Mouse (Mus musculus): ENCODE measurements around the gene Zfp974. TPM values are rescaled to one million over a fixed set of nuclear protein-coding genes. Genes with fewer than 3 reads are reported as not detected.
A peak's percentile ranks its signal among the peaks of the same experiment; 100 is the strongest.

Gene Zfp974
- polyA plus RNA-seq, 2 experiments, result 5.9 to 8.0 TPM

DNA sequence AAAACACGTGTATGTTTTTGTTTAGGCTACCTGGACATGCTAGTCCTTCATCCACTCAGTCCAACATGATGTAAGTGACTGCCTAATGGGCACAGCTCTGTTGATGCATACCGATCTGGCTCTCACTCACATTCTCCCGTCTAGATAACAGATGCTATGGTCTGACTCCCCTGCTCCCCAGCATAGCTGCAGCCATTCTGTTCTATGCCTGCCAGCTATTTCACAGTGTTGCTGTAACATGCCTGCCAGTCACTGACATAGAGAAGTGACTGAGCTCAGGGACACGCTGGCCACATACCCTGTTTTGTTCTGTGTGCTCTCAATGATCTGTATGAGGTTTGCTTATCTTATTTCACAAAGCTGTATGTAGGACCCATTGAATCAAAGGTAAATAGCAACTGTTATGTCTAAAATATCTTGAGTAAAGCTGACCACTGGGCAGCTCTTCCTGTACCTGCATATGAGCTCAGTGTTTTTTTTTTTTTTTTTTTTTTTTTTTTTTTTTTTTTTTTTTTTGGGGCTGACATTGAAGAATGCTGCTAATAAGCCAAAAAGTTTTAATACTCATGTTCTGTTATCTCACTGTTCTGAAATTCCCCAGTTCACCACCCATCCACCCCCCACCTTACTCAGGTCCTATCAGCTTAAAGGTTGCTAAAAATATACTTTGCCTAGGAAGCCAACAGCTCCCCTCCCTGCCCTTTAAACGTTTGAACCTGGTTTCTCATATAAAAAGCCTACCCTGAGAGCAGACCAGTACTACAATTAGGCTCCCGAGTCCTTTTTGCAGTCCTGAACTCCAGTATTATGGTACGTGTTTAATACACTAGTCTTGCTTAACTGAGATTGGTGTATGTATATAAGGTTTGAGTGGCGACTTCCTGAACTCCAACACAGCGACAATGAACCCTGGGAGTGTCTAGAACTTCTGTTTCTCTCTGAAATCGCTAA, 69.7 kb downstream of the Zfp974 start:
- no peak for TF ChIP-seq POLR2A (IDR thresholded peaks at IDR 0.05; ENCODE audit: borderline replicate concordance, extremely low read depth, insufficient read depth, insufficient read length)
- H3K4me3 ChIP-seq (replicated peaks; ENCODE audit: low read length), result peak overlapping the region; percentile 58
- H3K9me3 ChIP-seq (ENCODE audit: control insufficient read depth, low read length), result no peaks in the 10 kb centered on the region
- 0 out of 2 replicates have a peak, but pooled peaks have one; percentile 20 for ATAC-seq (ENCODE audit: low FRiP score, low read depth)
- no peaks in the 10 kb centered on the region for H3K27me3 ChIP-seq (ENCODE audit: control insufficient read depth, insufficient read depth, low read length)
- no peak for DNase-seq (ENCODE audit: low spot score)
- peaks cover 5% of the 10 kb centered on the region for H3K4me1 ChIP-seq (ENCODE audit: control insufficient read depth, insufficient read depth, low read length)
- H3K9ac ChIP-seq (ENCODE audit: low read depth, low read length, severe bottlenecking), result peak overlapping the region; percentile 68; the same call in 1 of the 2 replicates
- peaks cover 8% of the 10 kb centered on the region; the same call in 1 of the 2 replicates for H3K36me3 ChIP-seq (ENCODE audit: control insufficient read depth, insufficient read depth, low read length)
- WGBS, result 25% methylated on average over 10 of the region's 10 CpGs
- H3K27ac ChIP-seq (replicated peaks; ENCODE audit: low read depth, low read length), result peak overlapping the region; percentile 73
- peak overlapping the region; percentile 59 for H3K4me2 ChIP-seq (replicated peaks; ENCODE audit: low read depth, low read length, severe bottlenecking)

Other genes with a start within 250 kb of the Zfp974 start
- gene Zfp607b, start 240.1 kb downstream of the Zfp974 start, polyA plus RNA-seq (2012; rRNA removed), result 1.9 and 3.2 TPM in 2 replicates
- 3.0 and 4.9 TPM in 2 replicates for gene Zfp607b, start 240.1 kb downstream of the Zfp974 start, polyA plus RNA-seq (2014; fragmentation: Nextera tagmentation; extraction: Ambion mirVana)
- 10.0 and 11.6 TPM in 2 replicates for gene Zfp60, start 198.1 kb downstream of the Zfp974 start, polyA plus RNA-seq (2012; rRNA removed)
- 32.6 and 36.5 TPM in 2 replicates for gene Zfp60, start 198.1 kb downstream of the Zfp974 start, polyA plus RNA-seq (2014; fragmentation: Nextera tagmentation; extraction: Ambion mirVana)
- gene Zfp626, start 122.3 kb downstream of the Zfp974 start, polyA plus RNA-seq (2012; rRNA removed), result 2.0 and 3.0 TPM in 2 replicates
- gene Zfp626, start 122.3 kb downstream of the Zfp974 start, polyA plus RNA-seq (2014; fragmentation: Nextera tagmentation; extraction: Ambion mirVana), result 2.2 TPM in 2 replicates
- gene Zfp59, start 90.9 kb downstream of the Zfp974 start, polyA plus RNA-seq (2012; rRNA removed), result 3.2 and 4.4 TPM in 2 replicates
- gene Zfp59, start 90.9 kb downstream of the Zfp974 start, polyA plus RNA-seq (2014; fragmentation: Nextera tagmentation; extraction: Ambion mirVana), result 9.4 and 9.5 TPM in 2 replicates
- gene Zfp607a, start 71.9 kb downstream of the Zfp974 start, polyA plus RNA-seq (2012; rRNA removed), result 1.5 and 2.3 TPM in 2 replicates
- gene Zfp607a, start 71.9 kb downstream of the Zfp974 start, polyA plus RNA-seq (2014; fragmentation: Nextera tagmentation; extraction: Ambion mirVana), result 3.1 and 3.2 TPM in 2 replicates
- 4.7 and 5.7 TPM in 2 replicates for gene Zfp780b, start 49.7 kb upstream of the Zfp974 start, polyA plus RNA-seq (2012; rRNA removed)
- 10.8 and 14.0 TPM in 2 replicates for gene Zfp780b, start 49.7 kb upstream of the Zfp974 start, polyA plus RNA-seq (2014; fragmentation: Nextera tagmentation; extraction: Ambion mirVana)
- gene Zfp850, start 84.7 kb upstream of the Zfp974 start, polyA plus RNA-seq (2012; rRNA removed), result 1.8 and 2.0 TPM in 2 replicates
- 4.1 and 4.5 TPM in 2 replicates for gene Zfp850, start 84.7 kb upstream of the Zfp974 start, polyA plus RNA-seq (2014; fragmentation: Nextera tagmentation; extraction: Ambion mirVana)
- gene Psmc4, start 120.6 kb upstream of the Zfp974 start, polyA plus RNA-seq (2012; rRNA removed), result 206 and 227 TPM in 2 replicates
- gene Psmc4, start 120.6 kb upstream of the Zfp974 start, polyA plus RNA-seq (2014; fragmentation: Nextera tagmentation; extraction: Ambion mirVana), result 281 and 284 TPM in 2 replicates
- gene Fcgbp, start 141.8 kb upstream of the Zfp974 start, polyA plus RNA-seq (2012; rRNA removed), result 0.35 and 0.63 TPM in 2 replicates
- 0.18 and 0.48 TPM in 2 replicates for gene Fcgbp, start 141.8 kb upstream of the Zfp974 start, polyA plus RNA-seq (2014; fragmentation: Nextera tagmentation; extraction: Ambion mirVana)
- not detected in 2 replicates for gene 9530053A07Rik, start 200.0 kb upstream of the Zfp974 start, polyA plus RNA-seq (2012; rRNA removed)
- gene 9530053A07Rik, start 200.0 kb upstream of the Zfp974 start, polyA plus RNA-seq (2014; fragmentation: Nextera tagmentation; extraction: Ambion mirVana), result not detected in 2 replicates
- gene Fbl, start 240.2 kb upstream of the Zfp974 start, polyA plus RNA-seq (2012; rRNA removed), result 238 and 299 TPM in 2 replicates
- 43.7 and 45.9 TPM in 2 replicates for gene Fbl, start 240.2 kb upstream of the Zfp974 start, polyA plus RNA-seq (2014; fragmentation: Nextera tagmentation; extraction: Ambion mirVana)